Mouse (Mus musculus): ENCODE measurements at regions not wholly inside any gene's neighbourhood (a gene's known extent, or its start where the extent isn't known, plus 50 kb on each side); places are given as distances from the start of the nearest gene placed in this dataset.
A peak's percentile ranks its signal among the peaks of the same experiment; 100 is the strongest.

DNA sequence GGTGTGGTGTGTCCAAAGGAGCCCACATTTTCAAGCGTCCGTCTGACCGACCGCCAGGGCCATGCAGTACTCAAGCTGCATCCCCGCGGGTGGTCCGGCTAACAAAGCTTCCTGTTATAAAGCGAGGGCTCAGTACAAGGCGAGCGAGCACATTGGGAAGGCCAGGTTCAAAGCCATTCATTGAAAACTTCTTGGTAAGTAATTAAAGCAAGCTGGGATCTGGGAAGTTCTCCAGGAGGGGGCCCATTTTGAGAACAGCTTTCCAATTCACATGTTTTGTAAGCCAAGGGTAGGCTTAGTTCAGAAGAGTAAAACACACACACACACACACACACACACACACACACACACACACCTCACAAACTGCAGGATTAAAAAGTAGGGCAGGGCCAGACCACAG lies 57.3 kb upstream of the Prep start:
- DNase-seq (ENCODE audit: low spot score in 2 of 2): peak; percentile 25 to 34

DNA sequence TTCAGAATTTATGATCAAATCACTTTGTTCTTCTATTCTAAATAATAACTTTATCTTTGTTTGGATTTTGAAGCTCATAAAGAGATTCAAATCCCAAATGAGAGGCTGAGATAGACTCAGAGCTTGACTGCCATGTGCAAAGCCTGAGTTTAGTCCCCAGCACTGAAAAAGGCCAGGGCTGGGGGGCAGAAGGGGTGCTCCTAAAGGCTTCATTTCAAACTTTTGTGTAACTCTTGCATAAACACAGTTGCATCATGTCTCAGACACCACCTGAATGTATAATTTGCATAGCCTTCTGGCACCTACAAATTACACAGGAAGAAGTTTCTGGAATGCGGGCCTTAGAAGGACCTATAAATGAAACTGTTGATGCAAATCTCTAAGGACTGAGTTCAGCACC lies 57.8 kb upstream of the Prep start:
- no peak for DNase-seq (ENCODE audit: low spot score in 2 of 2)

DNA sequence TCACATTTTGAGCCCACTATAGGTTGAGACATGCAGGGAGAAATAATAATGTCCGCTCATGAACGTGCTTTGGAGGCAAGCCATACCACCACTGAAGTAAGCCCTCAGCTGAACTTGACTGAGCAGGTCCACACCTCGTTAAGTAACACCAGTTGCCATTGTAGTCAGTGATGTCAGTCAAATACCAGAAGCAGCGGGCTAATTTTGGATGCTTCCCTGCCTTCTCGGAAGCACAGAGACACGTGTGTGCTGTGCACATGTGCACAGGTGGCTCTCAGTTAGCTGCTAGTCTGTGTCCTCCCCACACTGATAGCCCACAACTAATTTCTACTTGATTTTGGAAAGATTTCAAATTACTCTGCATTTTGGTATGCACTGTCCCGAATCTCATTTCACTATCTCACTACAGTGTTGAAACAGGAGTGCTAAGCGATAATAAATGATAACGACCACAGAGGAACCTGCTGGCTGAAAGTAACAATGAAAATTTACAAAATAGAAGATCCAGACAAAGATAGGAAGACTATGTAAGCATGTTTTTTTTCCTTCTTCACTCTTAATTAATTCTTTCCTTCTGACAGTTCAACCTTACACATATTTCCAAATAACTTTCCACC lies 62.9 kb upstream of the Prep start:
- DNase-seq (ENCODE audit: low spot score in 2 of 2): no peak

DNA sequence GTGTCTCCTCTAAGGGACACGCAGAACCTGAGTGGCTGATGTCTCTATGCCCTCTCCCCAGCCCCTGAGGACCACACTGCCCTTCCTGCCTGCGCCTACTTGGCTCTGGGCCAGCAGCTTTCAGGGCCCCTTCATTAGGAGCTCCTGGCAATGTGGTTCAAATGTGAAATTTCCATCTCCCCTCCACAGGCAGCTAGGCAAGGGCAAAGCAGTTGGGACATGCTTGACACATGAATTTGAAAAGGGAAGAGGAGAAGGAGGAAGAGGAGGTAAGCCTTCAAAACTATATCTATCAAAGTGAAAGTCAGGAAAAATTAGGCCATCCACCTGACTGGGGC lies 63.7 kb upstream of the Prep start:
- DNase-seq (ENCODE audit: low spot score in 2 of 2): no peak

GRCm38 (mm10) chr10:45002637-45003343 lies 64.2 kb upstream of the Prep start:
- no peak for DNase-seq (ENCODE audit: low spot score in 2 of 2)

DNA sequence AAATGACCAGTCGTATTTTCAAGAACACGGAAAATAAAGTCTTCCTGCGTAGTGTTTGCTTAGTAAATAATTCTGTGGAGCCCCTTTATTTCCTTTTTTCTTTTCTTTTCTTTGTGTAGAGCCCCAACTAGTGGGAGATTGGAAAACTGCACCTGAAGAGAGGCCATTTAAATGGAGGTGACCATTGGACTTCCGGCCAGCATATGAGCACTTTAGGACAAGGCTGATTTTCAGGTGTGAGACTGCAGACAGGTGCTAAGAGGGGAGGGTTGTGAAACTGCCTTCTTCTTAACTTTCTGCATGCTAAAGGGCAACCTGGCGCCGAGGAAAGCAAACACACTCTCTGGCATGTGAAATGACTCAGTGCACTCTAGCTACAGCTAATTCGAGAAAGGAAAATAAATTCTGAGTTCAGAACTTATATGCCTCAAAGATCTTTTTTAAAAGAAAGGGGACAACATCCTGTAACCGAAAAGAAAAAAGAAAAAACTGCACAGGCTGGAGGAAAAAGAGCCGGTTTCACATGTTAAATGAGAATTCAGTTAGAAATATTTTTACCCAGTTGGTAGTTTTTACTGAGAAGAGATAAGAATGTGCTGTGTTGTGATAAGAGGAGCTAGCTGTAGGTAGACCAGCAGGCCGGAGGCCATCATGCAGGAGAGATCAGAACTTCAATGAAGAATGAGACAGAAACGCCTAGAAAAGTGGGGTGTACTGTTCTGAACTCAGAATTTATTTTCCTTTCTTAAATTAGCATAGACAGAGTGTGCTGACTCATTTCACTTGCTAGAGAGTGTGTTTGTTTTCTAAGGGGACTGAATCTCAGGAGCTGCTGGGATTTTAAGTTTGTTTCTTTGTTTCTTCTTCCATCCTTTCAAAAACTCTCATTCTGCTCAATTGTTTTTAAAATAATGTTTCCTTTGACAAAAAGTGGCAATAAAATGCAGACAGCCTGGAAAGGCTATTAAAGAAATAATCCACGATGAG lies 65.8 kb upstream of the Prep start:
- peak in 1 of 2 experiments; percentile 60 for DNase-seq (ENCODE audit: low spot score in 2 of 2)

GRCm38 (mm10) chr10:45000027-45000840 lies 66.8 kb upstream of the Prep start:
- no peak for DNase-seq (ENCODE audit: low spot score in 2 of 2)

DNA sequence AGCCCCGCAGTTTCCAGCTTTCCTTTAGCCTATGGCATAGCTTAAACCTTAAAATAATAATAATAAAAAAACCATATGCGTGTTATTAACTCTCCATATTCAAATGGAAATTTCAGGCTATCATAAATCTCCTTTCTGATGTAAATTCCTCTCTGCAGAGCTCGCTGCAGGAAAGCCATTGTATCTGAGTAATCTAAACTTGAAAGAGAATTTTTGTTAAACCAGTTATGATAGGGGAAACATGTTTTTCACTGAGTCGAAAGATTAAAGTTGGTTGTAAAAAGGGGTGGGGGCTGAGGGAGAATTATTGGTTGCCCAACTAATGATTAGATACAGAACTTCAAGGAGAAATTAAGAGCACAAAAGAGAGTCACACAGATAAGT lies 69.1 kb upstream of the Prep start:
- DNase-seq (ENCODE audit: low spot score in 2 of 2): no peak

DNA sequence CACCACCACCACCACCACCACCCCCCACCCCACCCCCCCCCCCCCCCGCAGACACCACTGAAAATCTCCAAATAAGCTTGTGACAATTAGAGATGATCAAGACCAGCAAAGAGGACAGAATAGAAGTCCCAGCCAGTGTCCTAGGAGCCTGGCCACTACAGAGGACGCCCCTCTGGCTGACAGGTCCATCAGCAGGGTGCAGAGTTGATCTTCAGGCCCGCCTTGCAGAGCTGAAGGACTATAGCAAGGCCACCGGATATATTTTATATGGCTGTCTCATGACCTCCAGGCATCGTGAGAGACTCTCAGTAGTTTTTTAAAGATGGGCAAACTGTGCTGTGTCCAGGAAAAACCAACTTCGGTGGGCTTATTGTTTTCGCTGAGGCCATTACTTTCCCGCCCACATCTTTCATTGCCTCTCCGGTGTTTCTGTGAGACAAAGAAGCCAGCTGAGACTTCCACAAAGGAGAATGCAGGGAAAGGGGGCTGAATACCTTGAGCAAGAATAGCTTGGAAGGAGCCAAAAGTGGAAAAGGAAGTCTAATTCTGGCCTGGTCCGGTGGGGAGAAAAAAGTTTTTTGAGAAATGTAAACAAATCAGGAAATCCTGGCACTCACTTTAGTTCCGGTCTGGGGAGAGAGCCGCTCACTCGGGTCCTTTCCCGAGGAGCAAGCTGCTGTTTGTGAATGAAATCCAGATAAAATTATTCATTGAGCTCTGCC lies 69.7 kb upstream of the Prep start:
- DNase-seq (ENCODE audit: low spot score in 2 of 2): no peak

- no peak for DNase-seq (ENCODE audit: low spot score in 2 of 2)
Observed at GRCm38 (mm10) chr10:44995756-44996155, 71.2 kb upstream of the Prep start.

- no peak for DNase-seq (ENCODE audit: low spot score in 2 of 2)
Observed at GRCm38 (mm10) chr10:44994385-44995281, 72.4 kb upstream of the Prep start.

- DNase-seq (ENCODE audit: low spot score in 2 of 2): no peak
Observed at GRCm38 (mm10) chr10:44993470-44994260, 73.3 kb upstream of the Prep start.

- no peak for DNase-seq (ENCODE audit: low spot score in 2 of 2)
Observed at GRCm38 (mm10) chr10:44989539-44989938, 77.5 kb upstream of the Prep start.

- DNase-seq (ENCODE audit: low spot score in 2 of 2): no peak
Observed at GRCm38 (mm10) chr10:44988756-44989155, 78.2 kb upstream of the Prep start.

DNA sequence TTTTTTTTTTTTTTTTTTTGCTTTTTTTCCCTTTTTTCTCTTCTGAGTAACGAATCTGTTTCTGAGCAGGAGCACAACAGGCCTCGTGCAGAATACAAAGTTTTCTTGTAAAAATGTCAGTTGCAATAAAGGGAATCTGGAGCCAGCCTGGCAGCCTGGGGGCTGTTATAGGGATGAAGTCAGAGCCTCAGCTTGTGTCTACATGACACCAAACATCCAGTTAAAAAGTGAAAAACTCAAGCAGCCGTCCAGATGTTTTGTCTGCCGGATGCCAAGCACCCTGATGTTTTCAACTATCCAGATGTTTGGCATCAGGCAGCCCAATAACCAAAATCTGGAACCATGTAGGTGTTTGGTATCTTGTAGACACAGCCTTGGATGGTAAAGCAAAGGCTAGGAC lies 79.4 kb upstream of the Prep start:
- DNase-seq (ENCODE audit: low spot score in 2 of 2): no peak

DNA sequence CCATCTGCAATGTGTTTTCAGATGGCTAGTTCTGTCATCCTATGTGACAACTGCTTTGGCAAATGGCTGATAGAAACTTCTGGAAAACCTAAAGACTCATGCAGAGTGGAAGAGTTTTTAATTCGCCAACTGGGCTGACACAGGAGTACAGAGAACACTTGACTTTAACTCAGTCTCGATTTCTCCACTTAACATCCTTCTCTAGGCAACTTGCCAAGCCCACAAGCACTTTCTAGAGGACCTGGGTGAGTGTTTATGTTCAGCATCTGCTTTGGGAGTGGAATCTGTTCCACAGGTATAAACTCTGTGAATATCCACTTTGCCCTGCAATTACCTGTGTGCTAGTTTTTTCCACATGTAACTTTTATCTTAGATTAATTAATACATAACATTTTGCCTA lies 85.1 kb upstream of the Prep start:
- no peak for DNase-seq (ENCODE audit: low spot score in 2 of 2)

DNA sequence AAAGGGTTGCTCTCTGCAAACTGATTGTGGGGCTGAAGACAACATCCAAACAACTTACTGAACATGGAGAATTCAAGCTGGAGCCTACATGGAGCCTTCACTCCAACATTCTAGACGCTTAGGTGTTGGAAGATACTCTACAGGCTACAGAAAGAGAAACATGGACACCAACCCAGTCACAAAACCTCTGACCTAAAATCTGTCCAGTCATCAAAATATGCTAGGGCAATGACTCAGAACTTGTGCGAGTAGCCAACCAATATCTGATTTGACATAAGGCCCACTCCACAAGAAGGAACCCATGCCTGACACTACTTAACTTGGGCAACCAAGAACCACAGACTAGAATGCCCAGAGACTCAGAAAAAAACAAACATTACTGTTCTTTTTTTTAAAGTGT lies 90.2 kb upstream of the Prep start:
- DNase-seq (ENCODE audit: low spot score in 2 of 2): no peak

- no peak for DNase-seq (ENCODE audit: low spot score in 2 of 2)
Observed at GRCm38 (mm10) chr10:44971911-44972310, 95.1 kb upstream of the Prep start.

GRCm38 (mm10) chr10:44959968-44960367 lies 107.0 kb upstream of the Prep start:
- DNase-seq (ENCODE audit: low spot score in 2 of 2): no peak

All from left cerebral cortex, adult 9 months (tissue).